Mouse (Mus musculus) MEL (cell line): ENCODE results near the gene Tph1. TPM values are rescaled to one million over a fixed set of nuclear protein-coding genes. Genes with fewer than 3 reads are reported as not detected.
A peak's percentile ranks its signal among the peaks of the same experiment; 100 is the strongest.

Source experiments
- DNase-seq: peaks from one replicate; pipeline ENCODE4 v3.0.0; 2011; ENCODE audit warnings: low read depth, low spot score
- H3K27ac ChIP-seq: 2 replicates; pipeline ENCODE4 v1.5.1; 2012; ENCODE audit warnings: low read depth, mild to moderate bottlenecking, control low read depth, low read length, moderate library complexity; ENCODE audit not compliant: control insufficient read depth
- H3K27me3 ChIP-seq, 2 experiments: fragments of 150-350 bp in 1 of 2; sonication (generic) in 1 of 2; 2 replicates each; pipeline ENCODE4 v1.6.1; 2012; ENCODE audit warnings: low read length in 2 of 2, mild to moderate bottlenecking in 2 of 2, improper control_type of control experiment in 1 of 2, moderate library complexity in 1 of 2; ENCODE audit not compliant: insufficient read depth in 2 of 2, control insufficient read depth in 1 of 2
- H3K36me3 ChIP-seq, 2 experiments: 2 replicates each; pipeline ENCODE4 v1.6.1; 2012 to 2014; ENCODE audit warnings: low read length in 2 of 2, improper control_type of control experiment in 1 of 2, inconsistent platforms in 1 of 2, mild to moderate bottlenecking in 1 of 2; ENCODE audit not compliant: insufficient read depth in 2 of 2, control insufficient read depth in 1 of 2
- H3K4me1 ChIP-seq, 2 experiments: fragments of 150-350 bp in 1 of 2; sonication (generic) in 1 of 2; 2 replicates each; pipeline ENCODE4 v1.6.1; 2012; ENCODE audit warnings: low read length in 2 of 2, improper control_type of control experiment in 1 of 2, mild to moderate bottlenecking in 1 of 2; ENCODE audit not compliant: insufficient read depth in 2 of 2, control insufficient read depth in 1 of 2
- H3K4me3 ChIP-seq, 2 experiments: fragments of 150-350 bp in 1 of 2; sonication (generic) in 1 of 2; 2 replicates each; pipeline ENCODE4 v1.5.1; 2012; ENCODE audit warnings: low read depth in 2 of 2, low read length in 2 of 2, mild to moderate bottlenecking in 2 of 2, moderate library complexity in 2 of 2, control low read depth in 1 of 2, improper control_type of control experiment in 1 of 2; ENCODE audit not compliant: control insufficient read depth in 1 of 2, insufficient read depth in 1 of 2
- H3K79me2 ChIP-seq: 2 replicates; pipeline ENCODE4 v1.6.1; 2012; ENCODE audit warnings: mild to moderate bottlenecking, low read length, moderate library complexity; ENCODE audit not compliant: control insufficient read depth, poor library complexity, insufficient read depth
- H3K9ac ChIP-seq: 2 replicates; pipeline ENCODE4 v1.6.1; 2012; ENCODE audit warnings: low read depth, mild to moderate bottlenecking, control low read depth, low read length, moderate library complexity; ENCODE audit not compliant: control insufficient read depth, poor library complexity, severe bottlenecking
- H3K9me3 ChIP-seq: fragments of 150-350 bp; sonication (generic); replicated peaks from 2 replicates; pipeline ENCODE4 v1.6.1; 2012; ENCODE audit warnings: mild to moderate bottlenecking, low read length, improper control_type of control experiment, moderate library complexity; ENCODE audit not compliant: insufficient read depth
- BHLHE40 ChIP-seq: IDR thresholded peaks from 2 replicates; pipeline ENCODE4 v1.6.1; 2012; ENCODE audit warnings: low read depth, mild to moderate bottlenecking, inconsistent platforms, low read length, improper control_type of control experiment, borderline replicate concordance
- CTCF ChIP-seq, 3 experiments: IDR thresholded peaks in 2 of 3; conservative IDR thresholded peaks in 1 of 3; 2 replicates each; pipeline ENCODE4 v1.5.1; 2011 to 2012; ENCODE audit warnings: low read length in 3 of 3, low read depth in 2 of 3, mild to moderate bottlenecking in 2 of 3, improper control_type of control experiment in 1 of 3, inconsistent platforms in 1 of 3, mixed read lengths in 1 of 3, moderate library complexity in 1 of 3; ENCODE audit not compliant: control insufficient read depth in 1 of 3, insufficient read depth in 1 of 3, poor library complexity in 1 of 3, severe bottlenecking in 1 of 3
- ELF1 ChIP-seq: IDR thresholded peaks from 2 replicates; pipeline ENCODE4 v1.6.1; 2014; ENCODE audit warnings: low read depth, mild to moderate bottlenecking, inconsistent platforms, low read length, improper control_type of control experiment, moderate library complexity
- EP300 ChIP-seq, 2 experiments: IDR thresholded peaks; 2 replicates each; pipeline ENCODE4 v1.6.1; 2011; ENCODE audit warnings: improper control_type of control experiment in 2 of 2, low read length in 2 of 2, low read depth in 1 of 2, mild to moderate bottlenecking in 1 of 2
- GABPA ChIP-seq: IDR thresholded peaks from 2 replicates; pipeline ENCODE4 v1.6.1; 2012; ENCODE audit warnings: low read depth, mild to moderate bottlenecking, inconsistent platforms, low read length, improper control_type of control experiment, moderate library complexity
- GATA1 ChIP-seq: IDR thresholded peaks from 2 replicates; pipeline ENCODE4 v1.6.1; 2011; ENCODE audit warnings: low read depth, low read length, improper control_type of control experiment
- JUND ChIP-seq: IDR thresholded peaks from 2 replicates; pipeline ENCODE4 v1.6.1; 2011; ENCODE audit warnings: low read depth, mild to moderate bottlenecking, improper control_type of control experiment, low read length
- KAT2A ChIP-seq: conservative IDR thresholded peaks from 2 replicates; pipeline ENCODE4 v1.6.1; 2012; ENCODE audit warnings: low read depth, low read length, improper control_type of control experiment, inconsistent platforms
- MEF2A ChIP-seq: IDR thresholded peaks from 2 replicates; pipeline ENCODE4 v1.6.1; 2014; ENCODE audit warnings: low read depth, mild to moderate bottlenecking, inconsistent platforms, low read length, improper control_type of control experiment; ENCODE audit not compliant: poor library complexity, insufficient replicate concordance, severe bottlenecking; ENCODE audit errors: extremely low read depth
- MYB ChIP-seq: IDR thresholded peaks from 2 replicates; pipeline ENCODE4 v1.6.1; 2011; ENCODE audit warnings: mild to moderate bottlenecking, low read depth, low read length, improper control_type of control experiment
- MYC ChIP-seq: IDR thresholded peaks from 2 replicates; pipeline ENCODE4 v1.6.1; 2011; ENCODE audit warnings: low read depth, mild to moderate bottlenecking, low read length, improper control_type of control experiment, moderate library complexity
- NELFE ChIP-seq: IDR thresholded peaks from 2 replicates; pipeline ENCODE4 v1.6.1; 2011; ENCODE audit warnings: low read depth, low read length, improper control_type of control experiment
- POLR2A ChIP-seq, 2 experiments: IDR thresholded peaks; 2 replicates each; pipeline ENCODE4 v1.6.1; 2011 to 2012; ENCODE audit warnings: low read length in 2 of 2, mild to moderate bottlenecking in 2 of 2, control low read depth in 1 of 2, improper control_type of control experiment in 1 of 2, low read depth in 1 of 2, moderate library complexity in 1 of 2; ENCODE audit not compliant: control insufficient read depth in 1 of 2, insufficient read depth in 1 of 2, poor library complexity in 1 of 2
- POLR2AphosphoS2 ChIP-seq: IDR thresholded peaks from 2 replicates; pipeline ENCODE4 v1.6.1; 2011; ENCODE audit warnings: low read length, improper control_type of control experiment
- RAD21 ChIP-seq: IDR thresholded peaks from 2 replicates; pipeline ENCODE4 v1.6.1; 2011; ENCODE audit warnings: mild to moderate bottlenecking, low read depth, low read length, improper control_type of control experiment
- RCOR1 ChIP-seq: IDR thresholded peaks from 2 replicates; pipeline ENCODE4 v1.6.1; 2012; ENCODE audit warnings: low read depth, mild to moderate bottlenecking, inconsistent platforms, low read length, improper control_type of control experiment
- SIN3A ChIP-seq: IDR thresholded peaks from 2 replicates; pipeline ENCODE4 v1.6.1; 2012; ENCODE audit warnings: low read length, improper control_type of control experiment, inconsistent platforms
- UBTF ChIP-seq: IDR thresholded peaks from 2 replicates; pipeline ENCODE4 v1.6.1; 2012; ENCODE audit warnings: low read depth, mild to moderate bottlenecking, inconsistent platforms, low read length, improper control_type of control experiment, moderate library complexity, borderline replicate concordance; ENCODE audit not compliant: insufficient read depth
- USF1 ChIP-seq: IDR thresholded peaks from 2 replicates; pipeline ENCODE4 v1.6.1; 2014; ENCODE audit warnings: low read depth, mild to moderate bottlenecking, inconsistent platforms, low read length, improper control_type of control experiment, moderate library complexity
- ZC3H11A ChIP-seq: IDR thresholded peaks from 2 replicates; pipeline ENCODE4 v1.6.1; 2012; ENCODE audit warnings: low read depth, mild to moderate bottlenecking, inconsistent platforms, low read length, improper control_type of control experiment
- ZKSCAN1 ChIP-seq: IDR thresholded peaks from 2 replicates; pipeline ENCODE4 v1.6.1; 2012; ENCODE audit warnings: low read depth, mild to moderate bottlenecking, inconsistent platforms, low read length, improper control_type of control experiment, moderate library complexity
- ZMIZ1 ChIP-seq: IDR thresholded peaks from 2 replicates; pipeline ENCODE4 v1.6.1; 2012; ENCODE audit warnings: low read depth, mild to moderate bottlenecking, inconsistent platforms, low read length, improper control_type of control experiment, moderate library complexity
- ZNF384 ChIP-seq: IDR thresholded peaks from 2 replicates; pipeline ENCODE4 v1.6.1; 2012; ENCODE audit warnings: low read depth, mild to moderate bottlenecking, inconsistent platforms, low read length, improper control_type of control experiment
- polyA plus RNA-seq, 2 experiments: library from polyadenylated mRNA; stranded (reverse) in 1 of 2; unstranded in 1 of 2; fragments of >175 nt in 1 of 2; fragments of >200 nt in 1 of 2; gene quantifications; 2 replicates each; pipeline versions ENCODE4 v1.2.1 to v1.2.4; 2012; ENCODE audit warnings: low replicate concordance in 2 of 2, low read depth in 1 of 2; ENCODE audit not compliant: insufficient read length in 2 of 2, insufficient read depth in 1 of 2, missing spikeins in 1 of 2
- total RNA-seq: library from RNA; depleted of rRNA; stranded (reverse); fragments of 300-350 nt; gene quantifications from 2 replicates; pipeline ENCODE4 v1.2.3, GENCODE M21; 2012

Tph1 gene
- total and polyA plus RNA-seq, 3 experiments: 0.03 TPM; not detected in 2

DNA sequence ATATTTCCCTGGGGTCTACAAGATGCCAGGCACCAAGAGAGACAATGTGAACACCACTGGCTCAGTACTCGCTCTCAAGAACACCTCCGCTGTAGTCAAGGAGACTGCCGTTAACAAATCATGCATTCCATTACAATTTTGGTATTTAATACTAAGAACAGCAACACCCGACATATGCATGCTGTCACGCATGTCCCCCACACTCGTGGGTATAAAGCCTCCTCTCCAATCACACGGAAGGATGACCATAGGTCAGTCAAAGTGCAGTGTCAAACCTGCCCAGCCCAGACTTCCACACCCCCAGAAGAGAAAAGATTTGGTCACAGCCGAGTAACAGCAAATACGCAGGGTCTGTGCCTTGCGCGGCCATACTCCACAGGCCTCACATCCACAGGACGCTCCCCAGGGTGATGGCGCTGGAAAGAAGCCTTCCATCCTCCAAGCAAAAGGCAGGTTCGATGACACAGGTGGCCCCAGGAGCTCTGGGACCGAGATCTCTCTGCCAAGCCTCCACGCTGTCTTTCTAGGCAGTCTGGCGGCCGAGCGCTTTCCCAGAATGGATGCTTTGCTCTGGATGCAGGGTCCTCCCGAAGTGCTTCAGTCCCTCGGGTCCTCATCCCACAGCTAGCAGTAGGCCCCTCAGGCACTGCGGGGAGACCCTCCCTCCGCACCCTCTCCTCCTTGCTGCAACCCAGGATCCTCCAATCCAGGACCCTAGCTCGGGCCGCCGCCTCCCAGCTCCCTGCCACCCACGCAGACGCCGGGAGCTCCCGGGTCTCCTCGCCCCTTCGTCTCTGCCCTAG lies 33.2 kb downstream of the Tph1 start:
- Histone ChIP-seq H3K4me1 (0 out of 4 replicates have a peak, but pooled peaks cover 0 to 8% of the 10 kb centered on the region in 2 experiments), H3K27ac (no peak overlapping the region), H3K9me3 (no peaks in the 10 kb centered on the region), H3K9ac (peak overlapping the region; percentile 76), H3K79me2 (no peaks in the 10 kb centered on the region), H3K27me3 (no peaks in the 10 kb centered on the region), H3K36me3 (no peaks in the 10 kb centered on the region), H3K4me3 (peak overlapping the region; percentile 69 to 77)
- DNase-seq: peak; percentile 18
- TF ChIP-seq USF1 (no peak), BHLHE40 (no peak)
- TF ChIP-seq, all 39 proteins: peak for 0

DNA sequence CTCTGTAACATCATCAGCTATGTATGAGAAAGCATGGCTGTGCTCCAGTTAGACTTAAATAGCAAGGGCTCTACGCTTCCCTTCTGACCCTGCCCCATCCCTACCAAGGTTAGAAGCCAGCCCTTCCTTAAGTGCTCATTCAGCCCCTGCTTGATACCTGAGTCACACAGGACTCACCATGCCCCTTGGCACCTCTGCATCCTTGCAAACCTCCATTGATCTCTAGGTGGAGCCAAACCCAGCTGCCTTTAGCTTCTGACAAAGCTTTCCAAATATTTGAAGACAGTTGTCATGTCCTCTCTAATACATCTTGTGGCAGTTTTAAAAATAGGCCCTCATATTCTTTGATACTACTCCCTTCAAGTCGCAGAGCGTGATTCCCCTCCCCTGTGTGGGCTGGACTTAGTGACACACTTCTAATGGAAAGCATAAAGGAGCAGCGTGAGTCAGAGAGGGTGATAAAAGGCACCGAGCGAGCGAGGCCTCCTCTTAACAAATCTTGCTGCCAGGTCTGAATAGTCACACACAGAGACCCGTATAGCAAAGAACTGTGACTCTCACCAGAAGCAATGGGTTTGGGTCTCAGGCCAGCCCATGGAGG lies 43.9 kb downstream of the Tph1 start:
- Histone ChIP-seq H3K79me2 (no peaks in the 10 kb centered on the region), H3K9me3 (no peaks in the 10 kb centered on the region), H3K27ac (no peak overlapping the region), H3K36me3 (peaks cover 0 to under 1% of the 10 kb centered on the region in 2 experiments; a peak in 2 of 4 replicates), H3K27me3 (no peaks in the 10 kb centered on the region), H3K4me3 (no peak overlapping the region), H3K4me1 (no peaks in the 10 kb centered on the region), H3K9ac (no peak overlapping the region)
- TF ChIP-seq ZNF384: no peak
- no peak for TF ChIP-seq NELFE
- no peak for TF ChIP-seq EP300 (IDR thresholded peaks at IDR 0.05; ENCODE audit: low read depth in 1 of 2, low read length in 2 of 2)
- no peak for TF ChIP-seq ZKSCAN1
- no peak for TF ChIP-seq MYB
- TF ChIP-seq UBTF: no peak
- TF ChIP-seq KAT2A: no peak
- TF ChIP-seq JUND: no peak
- no peak for TF ChIP-seq RCOR1
- TF ChIP-seq ZMIZ1: no peak
- no peak for DNase-seq

DNA sequence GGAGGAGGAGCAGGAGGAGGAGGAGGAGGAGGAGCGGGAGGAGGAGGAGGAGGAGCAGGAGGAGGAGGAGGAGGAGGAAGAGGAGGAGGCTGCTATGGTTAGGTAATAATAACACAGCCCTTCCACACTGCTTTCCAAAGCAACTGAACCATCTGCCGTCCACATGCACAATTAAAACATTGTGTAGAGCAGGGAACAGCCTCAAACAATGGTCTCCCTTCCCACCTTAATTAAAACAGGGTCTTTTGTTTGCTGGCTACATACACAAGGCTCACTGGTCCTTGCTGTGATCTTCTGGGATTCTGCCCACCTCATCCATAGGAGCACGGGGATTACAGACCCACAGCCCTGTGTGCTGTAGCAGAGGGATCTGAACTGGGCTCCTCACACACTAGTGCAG lies 48.4 kb downstream of the Tph1 start:
- TF ChIP-seq KAT2A (no peak), CTCF (IDR thresholded peaks at IDR 0.05 in 2 of 3, conservative IDR thresholded peaks at IDR 0.05 in 1 of 3; ENCODE audit: control insufficient read depth in 1 of 3, insufficient read depth in 1 of 3, low read depth in 2 of 3, low read length in 3 of 3, poor library complexity in 1 of 3, severe bottlenecking in 1 of 3) (no peak), GATA1 (no peak), MYB (no peak), GABPA (no peak), ZC3H11A (no peak), POLR2AphosphoS2 (no peak), JUND (no peak), RAD21 (no peak), MEF2A (no peak), SIN3A (no peak), UBTF (no peak), ELF1 (no peak), MYC (no peak), POLR2A (IDR thresholded peaks at IDR 0.05; ENCODE audit: control insufficient read depth in 1 of 2, insufficient read depth in 1 of 2, low read depth in 1 of 2, low read length in 2 of 2, poor library complexity in 1 of 2) (no peak)
- no peaks in the 10 kb centered on the region for H3K4me1 ChIP-seq
- no peak overlapping the region for H3K27ac ChIP-seq
- no peak overlapping the region for H3K9ac ChIP-seq
- no peaks in the 10 kb centered on the region for H3K9me3 ChIP-seq
- H3K4me3 ChIP-seq: no peak overlapping the region
- H3K36me3 ChIP-seq: no peaks in the 10 kb centered on the region
- DNase-seq: no peak
- H3K27me3 ChIP-seq: no peaks in the 10 kb centered on the region
- H3K79me2 ChIP-seq: no peaks in the 10 kb centered on the region
